Mouse (Mus musculus) embryonic facial prominence, embryonic 14.5 days (tissue): ENCODE results near the gene Mybpc3. TPM values are rescaled to one million over a fixed set of nuclear protein-coding genes. Genes with fewer than 3 reads are reported as not detected.

Experiments used
- ATAC-seq: fragments of 200-750 bp; cut with Nextera tagmentation; 2 replicates; pipeline ENCODE4 v1.8.0; 2017; ENCODE audit warnings: low read depth, moderate number of reproducible peaks, moderate TSS enrichment
- DNase-seq: peaks from one replicate; pipeline ENCODE4 v3.0.0-alpha.2; 2015; ENCODE audit warnings: low spot score
- H3K27ac ChIP-seq: fragments of 300-500 bp; sonication (generic); replicated peaks from 2 replicates; pipeline ENCODE4 v1.5.1; 2014; ENCODE audit warnings: low read depth, mild to moderate bottlenecking, low read length, moderate library complexity
- H3K27me3 ChIP-seq: fragments of 300-500 bp; sonication (generic); replicated peaks from 2 replicates; pipeline ENCODE4 v1.6.1; 2014; ENCODE audit warnings: low read length; ENCODE audit not compliant: control insufficient read depth, insufficient read depth
- H3K36me3 ChIP-seq: fragments of 300-500 bp; sonication (generic); 2 replicates; pipeline ENCODE4 v1.6.1; 2014; ENCODE audit warnings: low read length, mixed read lengths; ENCODE audit not compliant: control insufficient read depth, insufficient read depth
- H3K4me1 ChIP-seq: fragments of 300-500 bp; sonication (generic); 2 replicates; pipeline ENCODE4 v1.6.1; 2014; ENCODE audit warnings: antibody characterized with exemption, low read length; ENCODE audit not compliant: control insufficient read depth, insufficient read depth
- H3K4me2 ChIP-seq: fragments of 300-500 bp; sonication (generic); 2 replicates; pipeline ENCODE4 v1.6.1; 2014; ENCODE audit warnings: low read depth, mild to moderate bottlenecking, low read length, moderate library complexity, mixed read lengths
- H3K4me3 ChIP-seq: fragments of 300-500 bp; sonication (generic); 2 replicates; pipeline ENCODE4 v1.5.1; 2014; ENCODE audit warnings: low read depth, mild to moderate bottlenecking, low read length
- H3K9ac ChIP-seq: fragments of 300-500 bp; sonication (generic); 2 replicates; pipeline ENCODE4 v1.6.1; 2014; ENCODE audit warnings: low read depth, mild to moderate bottlenecking, low read length, moderate library complexity, mixed read lengths
- H3K9me3 ChIP-seq: fragments of 300-500 bp; sonication (generic); 2 replicates; pipeline ENCODE4 v1.6.1; 2016; ENCODE audit warnings: low read length; ENCODE audit not compliant: control insufficient read depth
- WGBS: fragments of 180-500 bp; shearing (Covaris S2); extraction: QIAGEN DNeasy Blood & Tissue Kit; methylation state at CpG from one replicate; pipeline ENCODE4 v1.1.7; 2014; 5-methylcytosine and 5-hydroxymethylcytosine counted together
- polyA plus RNA-seq: library from polyadenylated mRNA; unstranded; fragments of >200 nt; fragmentation: Nextera tagmentation; extraction: Ambion mirVana; gene quantifications from 2 replicates; pipeline ENCODE4 v1.2.1, GENCODE M21; 2014

Gene Mybpc3
- polyA plus RNA-seq, 1 experiment from 2014 or later, result 0.79 TPM

DNA sequence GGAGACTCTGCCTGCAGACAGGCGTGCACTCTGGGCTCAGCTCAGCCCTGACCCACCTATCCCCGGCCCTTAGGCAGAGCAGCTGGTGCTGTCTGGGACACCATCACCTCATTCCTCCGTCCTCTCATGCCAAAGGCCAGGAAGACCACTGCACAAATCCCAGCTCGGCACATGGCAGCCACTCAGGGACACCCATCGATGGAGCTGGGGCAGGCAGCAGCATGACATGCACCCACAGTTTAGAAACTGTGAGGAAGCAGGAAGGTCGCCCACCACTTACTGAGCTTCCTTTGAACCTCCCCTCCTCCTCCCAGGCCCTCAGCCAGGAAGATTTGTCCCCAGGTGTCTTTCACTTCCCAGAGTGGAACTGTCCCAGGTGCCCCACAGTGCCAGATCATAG lies 19.5 kb downstream of the Mybpc3 start:
- WGBS, result 79% methylated on average over 6 of the region's 6 CpGs
- no peak for ATAC-seq
- Histone ChIP-seq H3K4me3 (no peak overlapping the region), H3K36me3 (peaks cover 14% of the 10 kb centered on the region; the same call in 1 of the 2 replicates), H3K9me3 (no peaks in the 10 kb centered on the region), H3K4me2 (no peak overlapping the region), H3K27ac (no peak overlapping the region), H3K4me1 (no peaks in the 10 kb centered on the region), H3K27me3 (no peaks in the 10 kb centered on the region), H3K9ac (no peak overlapping the region)
- DNase-seq, result no peak

DNA sequence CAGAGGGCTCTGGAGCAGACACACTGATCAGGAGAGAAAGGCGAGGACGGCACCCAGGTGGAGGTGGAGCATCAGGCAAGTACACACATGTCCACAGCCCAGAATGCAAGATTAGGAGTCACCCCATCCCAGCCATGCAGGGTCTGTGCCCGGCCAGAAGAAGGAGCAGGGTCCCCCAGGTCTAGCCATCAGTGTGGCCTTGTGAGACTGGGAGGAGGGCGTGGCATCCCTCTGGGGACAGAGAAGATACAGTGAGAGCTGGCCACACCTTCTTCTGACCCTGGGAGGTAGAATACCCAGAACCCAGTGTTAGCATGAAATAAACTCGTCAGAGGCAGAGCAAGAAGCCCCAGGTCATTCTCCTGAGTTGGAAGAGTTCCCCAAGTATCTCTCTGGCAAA lies 21.4 kb downstream of the Mybpc3 start:
- Histone ChIP-seq H3K4me3 (no peak overlapping the region), H3K27me3 (no peaks in the 10 kb centered on the region), H3K4me1 (no peaks in the 10 kb centered on the region), H3K27ac (no peak overlapping the region), H3K9ac (no peak overlapping the region), H3K4me2 (no peak overlapping the region), H3K9me3 (no peaks in the 10 kb centered on the region), H3K36me3 (peaks cover 30% of the 10 kb centered on the region; the same call in 1 of the 2 replicates)
- DNase-seq (no peak), ATAC-seq (no peak)
- 64% methylated on average over 5 of the region's 5 CpGs for WGBS

DNA sequence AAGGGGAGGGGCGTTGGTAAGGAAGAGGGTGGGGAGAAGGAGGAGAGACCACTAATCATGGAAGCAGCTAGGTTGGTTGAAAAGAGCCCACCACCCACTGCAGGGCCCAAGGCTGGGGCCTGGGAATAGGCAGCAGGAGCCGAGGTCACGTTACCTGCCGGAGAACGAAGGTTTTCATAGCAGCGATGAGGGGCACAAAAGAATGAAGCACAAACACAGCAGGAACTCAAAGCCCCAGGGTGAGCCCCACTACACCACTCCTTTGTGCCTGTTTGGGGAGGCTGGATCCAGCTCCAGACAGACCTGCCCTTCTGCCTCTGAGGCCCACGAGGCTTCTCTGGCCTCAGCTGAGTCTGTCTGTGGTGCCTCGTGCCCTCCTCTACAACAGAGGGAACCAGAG lies 21.8 kb downstream of the Mybpc3 start:
- no peaks in the 10 kb centered on the region for H3K27me3 ChIP-seq
- no peak overlapping the region for H3K4me2 ChIP-seq
- H3K36me3 ChIP-seq, result peaks cover 34% of the 10 kb centered on the region; the same call in 1 of the 2 replicates
- H3K9me3 ChIP-seq, result no peaks in the 10 kb centered on the region
- DNase-seq (no peak), ATAC-seq (no peak)
- no peak overlapping the region for H3K4me3 ChIP-seq
- no peaks in the 10 kb centered on the region for H3K4me1 ChIP-seq
- no peak overlapping the region for H3K27ac ChIP-seq
- 68% methylated on average over 8 of the region's 8 CpGs for WGBS
- H3K9ac ChIP-seq, result no peak overlapping the region

DNA sequence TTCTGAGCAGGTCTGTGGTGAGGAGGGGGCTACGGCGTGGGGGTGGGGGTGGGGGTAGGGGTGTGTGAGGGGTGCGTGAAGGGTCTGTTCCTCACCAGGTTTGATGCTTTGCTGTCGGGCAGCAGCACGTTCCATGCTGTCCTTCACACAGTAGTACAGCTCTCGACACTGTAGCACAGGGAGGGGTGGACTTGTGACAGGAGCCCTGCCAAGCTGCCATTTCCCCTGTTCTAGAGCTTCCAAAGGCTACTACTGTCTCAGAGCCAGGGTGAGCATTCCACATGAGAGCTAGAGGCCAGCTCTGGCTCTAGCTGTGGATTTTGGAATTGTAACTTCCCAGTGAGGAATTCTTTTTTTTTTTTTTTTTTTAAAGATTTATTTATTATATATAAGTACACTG lies 25.0 kb downstream of the Mybpc3 start:
- Histone ChIP-seq H3K9me3 (no peaks in the 10 kb centered on the region), H3K36me3 (peaks cover 50% of the 10 kb centered on the region), H3K27me3 (no peaks in the 10 kb centered on the region), H3K4me3 (no peak overlapping the region), H3K27ac (no peak overlapping the region), H3K4me2 (no peak overlapping the region), H3K9ac (no peak overlapping the region), H3K4me1 (no peaks in the 10 kb centered on the region)
- no peak for ATAC-seq
- 86% methylated on average over 6 of the region's 6 CpGs for WGBS
- no peak for DNase-seq

DNA sequence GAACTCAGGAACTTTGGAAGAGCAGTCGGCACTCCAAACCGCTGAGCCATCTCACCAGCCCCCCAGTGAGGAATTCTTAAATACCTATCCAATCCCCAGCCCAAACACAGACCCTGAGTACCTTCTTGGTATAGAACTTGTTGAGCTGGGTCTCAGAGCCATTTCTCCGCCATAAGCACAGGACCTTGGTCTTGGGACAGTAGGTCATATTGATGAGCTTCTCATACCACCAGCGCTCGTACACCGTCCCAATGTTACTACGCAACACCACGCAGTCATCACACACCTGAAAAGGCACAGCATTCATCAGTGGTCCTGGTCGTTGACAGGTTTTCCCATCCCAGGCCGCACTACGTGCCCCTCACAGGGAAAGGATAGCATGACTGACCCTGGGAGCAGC lies 25.5 kb downstream of the Mybpc3 start:
- Histone ChIP-seq H3K9me3 (no peaks in the 10 kb centered on the region), H3K9ac (no peak overlapping the region), H3K4me3 (no peak overlapping the region), H3K27me3 (no peaks in the 10 kb centered on the region), H3K4me1 (no peaks in the 10 kb centered on the region), H3K36me3 (peaks cover 52% of the 10 kb centered on the region), H3K27ac (no peak overlapping the region), H3K4me2 (no peak overlapping the region)
- WGBS, result 93% methylated on average over 11 of the region's 11 CpGs
- DNase-seq (no peak), ATAC-seq (no peak)

DNA sequence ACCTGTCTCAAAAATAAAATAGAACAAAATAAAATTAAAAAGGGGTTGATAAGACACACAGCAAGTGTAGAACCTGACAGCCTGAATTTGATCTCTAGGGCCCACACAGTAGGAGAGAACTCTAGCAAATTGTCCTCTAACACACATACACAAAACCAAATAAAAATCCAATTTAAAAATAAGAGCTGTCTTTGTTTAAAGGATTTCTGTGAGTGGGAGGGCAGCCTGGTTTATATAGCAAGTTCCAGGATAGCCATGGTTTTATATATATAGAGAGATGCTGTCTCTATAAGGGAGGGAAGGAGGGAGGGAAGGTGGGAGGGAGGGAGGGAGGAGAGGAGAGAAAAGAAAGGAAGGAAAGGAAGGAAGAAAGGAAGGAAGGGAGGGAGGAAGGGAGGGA lies 30.2 kb downstream of the Mybpc3 start:
- H3K4me2 ChIP-seq, result no peak overlapping the region
- no peak overlapping the region for H3K27ac ChIP-seq
- H3K4me3 ChIP-seq, result no peak overlapping the region
- no peaks in the 10 kb centered on the region for H3K4me1 ChIP-seq
- H3K36me3 ChIP-seq, result peaks cover 64% of the 10 kb centered on the region
- no peaks in the 10 kb centered on the region for H3K9me3 ChIP-seq
- no peak overlapping the region for H3K9ac ChIP-seq
- H3K27me3 ChIP-seq, result no peaks in the 10 kb centered on the region
- DNase-seq, result no peak
- ATAC-seq, result no peak

DNA sequence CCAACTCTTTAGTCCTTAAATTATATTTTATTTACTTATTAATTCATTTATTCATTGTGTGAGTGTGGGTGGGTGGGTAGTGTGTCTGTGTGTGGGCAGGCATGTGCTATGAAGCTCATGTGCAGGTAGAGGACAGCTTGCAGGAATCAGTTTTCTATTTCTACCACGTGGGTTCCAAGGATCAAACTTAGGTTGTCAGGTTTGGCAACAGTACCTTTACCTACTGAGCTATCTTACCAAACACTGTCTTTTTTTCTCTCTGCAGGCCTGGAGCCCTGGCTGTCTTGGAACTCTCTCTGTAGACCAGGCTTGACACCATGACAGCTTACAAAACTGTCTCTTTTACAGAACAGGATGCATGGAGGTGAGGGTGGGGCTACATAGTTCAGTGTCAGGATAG lies 33.4 kb downstream of the Mybpc3 start:
- DNase-seq, result no peak
- no peak overlapping the region for H3K4me3 ChIP-seq
- ATAC-seq, result no peak
- no peak overlapping the region for H3K27ac ChIP-seq
- no peak overlapping the region for H3K9ac ChIP-seq
- peaks cover 63% of the 10 kb centered on the region for H3K36me3 ChIP-seq
- no peaks in the 10 kb centered on the region for H3K9me3 ChIP-seq
- H3K4me1 ChIP-seq, result no peaks in the 10 kb centered on the region
- no peaks in the 10 kb centered on the region for H3K27me3 ChIP-seq
- 76% methylated on average over 1 of the region's 1 CpGs for WGBS
- no peak overlapping the region for H3K4me2 ChIP-seq

DNA sequence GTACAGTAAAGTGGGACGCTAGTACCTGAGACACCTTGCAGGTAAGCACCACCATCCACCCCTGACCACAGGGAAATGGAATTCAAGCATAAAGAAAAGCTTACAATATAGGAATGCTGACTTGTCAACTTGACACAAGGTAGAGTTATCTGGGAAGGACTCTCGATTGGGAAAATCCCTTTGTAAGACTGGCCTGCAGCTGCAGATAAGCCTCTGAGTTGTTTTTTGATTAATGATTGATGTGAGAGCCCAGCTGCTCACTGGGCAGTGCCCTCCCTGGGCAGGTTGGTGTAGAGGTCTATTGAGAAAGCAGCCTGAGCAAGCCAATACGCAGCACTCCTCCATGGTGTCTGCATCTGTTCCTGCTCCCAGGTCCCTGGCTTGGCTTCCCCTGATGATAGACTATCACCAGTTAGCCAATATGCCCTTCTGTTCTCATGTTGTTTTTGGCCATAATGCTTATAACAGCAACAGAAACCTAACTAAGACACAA lies 35.0 kb downstream of the Mybpc3 start:
- Histone ChIP-seq H3K4me2 (no peak overlapping the region), H3K27me3 (no peaks in the 10 kb centered on the region), H3K4me3 (no peak overlapping the region), H3K9ac (no peak overlapping the region), H3K9me3 (no peaks in the 10 kb centered on the region), H3K36me3 (peaks cover 65% of the 10 kb centered on the region), H3K27ac (no peak overlapping the region), H3K4me1 (no peaks in the 10 kb centered on the region)
- ATAC-seq (no peak), DNase-seq (no peak)
- WGBS, result 72% methylated on average over 3 of the region's 3 CpGs

DNA sequence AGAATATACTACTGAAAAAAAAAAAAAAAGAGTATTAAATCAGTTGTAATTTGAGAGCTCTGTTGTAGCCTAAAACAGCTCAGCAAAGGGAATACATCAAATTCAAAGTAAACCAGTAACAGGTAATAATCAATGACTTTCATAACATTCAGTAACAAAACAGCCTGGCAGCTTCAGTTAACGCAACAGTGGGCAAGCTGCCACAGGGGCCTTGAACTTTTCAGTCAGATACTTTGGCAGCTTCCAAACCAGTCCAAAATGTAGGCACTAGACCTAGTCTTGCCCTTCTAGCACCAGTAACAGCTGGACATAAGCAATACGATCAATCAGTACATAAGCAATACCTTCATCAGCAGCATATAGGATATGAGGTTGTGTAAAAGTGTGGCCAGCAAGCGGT lies 36.1 kb downstream of the Mybpc3 start:
- H3K4me2 ChIP-seq, result no peak overlapping the region
- no peak overlapping the region for H3K27ac ChIP-seq
- H3K9ac ChIP-seq, result no peak overlapping the region
- H3K9me3 ChIP-seq, result no peaks in the 10 kb centered on the region
- WGBS, result 88% methylated on average over 3 of the region's 3 CpGs
- no peak for ATAC-seq
- no peaks in the 10 kb centered on the region for H3K4me1 ChIP-seq
- H3K4me3 ChIP-seq, result no peak overlapping the region
- no peak for DNase-seq
- no peaks in the 10 kb centered on the region for H3K27me3 ChIP-seq
- H3K36me3 ChIP-seq, result peaks cover 68% of the 10 kb centered on the region
